Mouse (Mus musculus): Measurements from ENCODE around the gene Ice1. TPM values are rescaled to one million over a fixed set of nuclear protein-coding genes. Genes with fewer than 3 reads are reported as not detected.

Gene Ice1
- total and polyA plus RNA-seq, 3 experiments = 33.5 to 40.1 (median 37.6) TPM

- no peaks in the 10 kb centered on the region for H3K36me3 ChIP-seq (ENCODE audit: control insufficient read depth in 1 of 2, insufficient read depth in 2 of 2, low read length in 2 of 2)
- no peak for TF ChIP-seq POLR2A (IDR thresholded peaks at IDR 0.05; ENCODE audit: control insufficient read depth in 1 of 2, insufficient read depth in 1 of 2, low read depth in 1 of 2, low read length in 2 of 2, poor library complexity in 1 of 2)
- TF ChIP-seq EP300 (IDR thresholded peaks at IDR 0.05; ENCODE audit: low read depth in 1 of 2, low read length in 2 of 2) = no peak
- TF ChIP-seq UBTF (IDR thresholded peaks at IDR 0.05; ENCODE audit: borderline replicate concordance, insufficient read depth, low read depth, low read length) = no peak
- no peak for TF ChIP-seq CTCF (IDR thresholded peaks at IDR 0.05 in 2 of 3, conservative IDR thresholded peaks at IDR 0.05 in 1 of 3; ENCODE audit: control insufficient read depth in 1 of 3, insufficient read depth in 1 of 3, low read depth in 2 of 3, low read length in 3 of 3, poor library complexity in 1 of 3, severe bottlenecking in 1 of 3)
- no peak for TF ChIP-seq ZC3H11A (IDR thresholded peaks at IDR 0.05; ENCODE audit: low read depth, low read length)
- no peak for TF ChIP-seq MEF2A (IDR thresholded peaks at IDR 0.05; ENCODE audit: extremely low read depth, insufficient replicate concordance, low read depth, low read length, poor library complexity, severe bottlenecking)
- no peak for TF ChIP-seq ELF1 (IDR thresholded peaks at IDR 0.05; ENCODE audit: low read depth, low read length)
- TF ChIP-seq GABPA (IDR thresholded peaks at IDR 0.05; ENCODE audit: low read depth, low read length) = no peak
- H3K4me1 ChIP-seq (ENCODE audit: control insufficient read depth in 1 of 2, insufficient read depth in 2 of 2, low read length in 2 of 2) = no peaks in the 10 kb centered on the region
- no peaks in the 10 kb centered on the region for H3K79me2 ChIP-seq (ENCODE audit: control insufficient read depth, insufficient read depth, low read length, poor library complexity)
- no peak overlapping the region for H3K4me3 ChIP-seq (ENCODE audit: control insufficient read depth in 1 of 2, insufficient read depth in 1 of 2, low read depth in 2 of 2, low read length in 2 of 2)
- H3K27me3 ChIP-seq (ENCODE audit: control insufficient read depth in 1 of 2, insufficient read depth in 2 of 2, low read length in 2 of 2) = no peaks in the 10 kb centered on the region
- no peak overlapping the region for H3K9ac ChIP-seq (ENCODE audit: control insufficient read depth, low read depth, low read length, poor library complexity, severe bottlenecking)
- H3K27ac ChIP-seq (ENCODE audit: control insufficient read depth, low read depth, low read length) = no peak overlapping the region
- DNase-seq (ENCODE audit: low read depth, low spot score) = no peak
- no peaks in the 10 kb centered on the region for H3K9me3 ChIP-seq (replicated peaks; ENCODE audit: insufficient read depth, low read length)
Observed at GRCm38 (mm10) chr13:70574216-70574615, 63.2 kb downstream of the Ice1 start.

- no peaks in the 10 kb centered on the region for H3K79me2 ChIP-seq (ENCODE audit: control insufficient read depth, insufficient read depth, low read length, poor library complexity)
- H3K4me1 ChIP-seq (ENCODE audit: control insufficient read depth in 1 of 2, insufficient read depth in 2 of 2, low read length in 2 of 2) = no peaks in the 10 kb centered on the region
- no peak overlapping the region for H3K27ac ChIP-seq (ENCODE audit: control insufficient read depth, low read depth, low read length)
- H3K9me3 ChIP-seq (replicated peaks; ENCODE audit: insufficient read depth, low read length) = no peaks in the 10 kb centered on the region
- H3K27me3 ChIP-seq (ENCODE audit: control insufficient read depth in 1 of 2, insufficient read depth in 2 of 2, low read length in 2 of 2) = no peaks in the 10 kb centered on the region
- TF ChIP-seq CHD2 (IDR thresholded peaks at IDR 0.05; ENCODE audit: low read length) (no peak), HCFC1 (IDR thresholded peaks at IDR 0.05; ENCODE audit: low read depth, low read length) (no peak), MEF2A (IDR thresholded peaks at IDR 0.05; ENCODE audit: extremely low read depth, insufficient replicate concordance, low read depth, low read length, poor library complexity, severe bottlenecking) (no peak), TBP (IDR thresholded peaks at IDR 0.05; ENCODE audit: low read depth, low read length) (no peak), ELF1 (IDR thresholded peaks at IDR 0.05; ENCODE audit: low read depth, low read length) (no peak), TAL1 (IDR thresholded peaks at IDR 0.05; ENCODE audit: low read length) (no peak), MYC (IDR thresholded peaks at IDR 0.05; ENCODE audit: low read depth, low read length) (no peak), MAX (IDR thresholded peaks at IDR 0.05; ENCODE audit: low read length) (no peak), USF2 (IDR thresholded peaks at IDR 0.05; ENCODE audit: borderline replicate concordance in 1 of 2, insufficient read depth in 1 of 2, low read depth in 1 of 2, low read length in 2 of 2) (no peak), MAZ (IDR thresholded peaks at IDR 0.05; ENCODE audit: low read depth, low read length) (no peak), ZC3H11A (IDR thresholded peaks at IDR 0.05; ENCODE audit: low read depth, low read length) (no peak), USF1 (IDR thresholded peaks at IDR 0.05; ENCODE audit: low read depth, low read length) (no peak), BHLHE40 (IDR thresholded peaks at IDR 0.05; ENCODE audit: borderline replicate concordance, low read depth, low read length) (no peak)
- H3K9ac ChIP-seq (ENCODE audit: control insufficient read depth, low read depth, low read length, poor library complexity, severe bottlenecking) = no peak overlapping the region
- H3K36me3 ChIP-seq (ENCODE audit: control insufficient read depth in 1 of 2, insufficient read depth in 2 of 2, low read length in 2 of 2) = no peaks in the 10 kb centered on the region
- no peak overlapping the region for H3K4me3 ChIP-seq (ENCODE audit: control insufficient read depth in 1 of 2, insufficient read depth in 1 of 2, low read depth in 2 of 2, low read length in 2 of 2)
- no peak for DNase-seq (ENCODE audit: low read depth, low spot score)
Observed at GRCm38 (mm10) chr13:70567889-70568288, 69.5 kb downstream of the Ice1 start.

Measured in MEL (cell line).